Mouse (Mus musculus): ENCODE results near the gene Nhej1.

Gene Nhej1

DNA sequence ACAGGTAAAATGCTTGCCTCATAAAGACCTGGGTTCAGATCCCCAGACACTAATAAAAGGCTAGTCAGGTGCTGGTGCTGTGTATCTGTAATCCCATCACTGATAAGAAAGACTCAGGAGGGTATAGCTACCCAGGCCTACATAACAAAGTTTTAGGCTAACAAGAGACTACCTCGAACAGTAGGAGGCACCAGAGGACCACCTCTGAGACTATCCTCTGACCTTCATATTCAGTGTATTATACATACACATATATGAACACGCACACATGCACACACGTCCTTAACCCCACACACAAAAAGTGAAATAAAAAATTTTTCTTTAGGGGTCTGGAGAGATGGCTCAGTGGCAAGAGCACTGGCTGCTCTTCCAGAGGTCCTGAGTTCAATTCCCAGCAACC is 2.8 kb downstream of the Nhej1 start:
- no peak for DNase-seq

DNA sequence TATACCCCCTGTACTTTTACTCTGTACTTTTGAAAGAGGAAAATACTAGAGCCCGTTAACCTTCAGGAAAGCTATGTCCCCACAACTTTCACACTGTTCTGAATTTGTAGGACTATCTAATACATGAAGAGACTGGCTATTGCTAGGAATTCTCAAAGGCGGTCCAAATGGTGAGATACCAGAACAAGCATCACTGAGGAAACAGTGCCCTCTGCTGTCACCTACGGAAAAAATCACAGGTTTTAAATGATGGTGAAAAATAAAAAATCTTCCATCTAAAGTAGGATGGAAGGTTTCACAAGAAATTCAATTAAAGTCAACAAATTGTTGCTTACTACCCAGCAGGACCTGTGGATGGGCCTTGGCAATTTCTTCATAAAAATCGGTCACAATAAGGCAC is 72.9 kb downstream of the Nhej1 start:
- peak; percentile 56 to 60 for DNase-seq

DNA sequence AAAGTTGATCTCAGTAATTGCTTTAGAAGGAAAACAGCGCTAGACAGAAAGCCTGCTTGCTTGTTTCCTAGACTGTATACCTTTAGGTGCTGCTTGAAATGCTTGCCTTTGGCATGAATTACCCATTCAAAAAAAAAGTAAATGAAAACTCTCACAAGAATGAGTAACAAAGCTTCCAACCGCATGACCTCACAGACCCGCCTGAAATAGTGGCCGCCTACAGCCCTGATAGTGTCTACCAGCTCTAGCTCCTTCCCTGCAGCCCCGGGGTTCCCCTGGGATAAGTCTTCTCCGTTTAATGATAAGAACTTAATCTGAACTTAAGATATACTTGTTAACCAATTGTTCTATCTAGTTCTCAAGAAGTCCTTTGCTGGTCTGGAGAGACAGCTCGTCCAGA is 73.6 kb downstream of the Nhej1 start:
- no peak for DNase-seq

DNA sequence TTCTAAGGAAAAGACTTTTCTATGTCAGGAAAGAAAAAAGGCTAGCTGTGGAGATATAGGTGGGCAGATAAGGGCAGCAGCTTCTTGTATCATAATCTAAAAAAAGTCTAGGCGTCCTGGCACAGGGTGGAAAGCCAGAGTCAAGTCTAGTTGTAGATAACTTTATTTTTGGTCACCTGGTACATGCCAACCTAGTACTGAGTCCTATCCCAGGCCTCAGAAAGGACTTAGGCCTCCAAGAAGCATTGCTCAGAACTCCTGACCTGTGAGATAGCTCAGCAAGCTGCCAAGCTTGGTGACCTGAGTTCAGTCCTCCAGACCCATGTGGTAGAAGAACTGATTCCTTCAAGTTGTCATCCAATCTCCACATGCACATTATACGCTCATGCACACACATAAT is 76.4 kb downstream of the Nhej1 start:
- no peak for DNase-seq

DNA sequence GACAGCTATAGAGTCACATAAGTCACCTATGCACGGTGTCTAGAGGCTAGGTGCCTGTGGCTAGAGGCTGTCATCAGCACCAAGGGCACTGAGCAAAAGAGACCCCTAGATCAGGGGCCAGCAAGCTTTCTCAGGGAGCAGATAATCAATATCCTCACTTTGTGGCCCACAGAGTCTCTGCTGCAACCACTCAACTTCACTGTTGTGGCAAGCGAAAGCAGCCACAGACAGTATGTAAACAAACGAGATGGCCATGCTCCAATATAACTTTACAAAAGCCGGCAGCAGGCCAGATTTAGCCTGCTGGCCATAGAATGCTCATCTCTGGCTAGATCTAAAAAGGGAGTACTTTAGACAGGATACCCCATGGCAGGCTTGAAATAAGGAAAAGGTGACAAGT is 77.0 kb downstream of the Nhej1 start:
- no peak for DNase-seq

DNA sequence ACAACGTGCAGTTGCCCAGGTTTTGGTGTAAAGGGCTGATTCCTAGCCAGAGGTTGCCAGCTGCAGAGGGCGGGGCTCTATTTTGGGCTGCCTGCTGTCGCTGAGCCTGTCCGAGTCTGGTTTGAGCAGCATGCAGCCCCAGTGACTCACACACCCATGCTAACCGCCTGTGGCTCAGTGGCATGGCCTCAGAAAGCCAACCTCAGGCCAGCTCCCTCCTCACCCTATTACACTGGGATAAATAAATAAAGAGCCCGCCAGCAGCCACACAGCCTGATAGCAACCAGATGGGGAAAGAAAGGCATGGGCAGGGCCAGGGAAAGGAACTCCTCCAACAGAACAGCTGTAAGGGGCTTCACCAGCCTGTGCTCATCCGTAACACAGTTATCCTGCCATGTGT is 84.6 kb downstream of the Nhej1 start:
- no peak for DNase-seq

DNA sequence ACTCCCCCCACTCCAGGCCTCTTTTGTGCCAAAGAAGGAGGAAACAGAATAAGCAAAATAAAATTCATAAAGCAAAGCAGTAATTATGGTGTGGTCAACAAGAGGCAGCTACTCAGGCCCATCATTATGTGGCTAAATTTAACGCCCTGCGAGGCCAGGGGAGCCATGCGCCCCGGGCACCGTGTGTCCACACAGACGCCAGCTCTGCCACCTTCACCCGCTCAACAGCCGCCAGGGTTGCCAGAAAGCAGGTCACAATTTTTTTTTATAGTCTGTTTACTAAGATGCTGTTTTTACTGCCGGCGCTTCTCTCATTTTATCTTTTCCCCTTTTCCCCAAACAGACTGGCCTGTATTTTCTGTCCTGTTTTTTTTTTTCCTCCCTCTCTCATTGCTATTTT is 93.0 kb downstream of the Nhej1 start:
- DNase-seq = no peak

DNA sequence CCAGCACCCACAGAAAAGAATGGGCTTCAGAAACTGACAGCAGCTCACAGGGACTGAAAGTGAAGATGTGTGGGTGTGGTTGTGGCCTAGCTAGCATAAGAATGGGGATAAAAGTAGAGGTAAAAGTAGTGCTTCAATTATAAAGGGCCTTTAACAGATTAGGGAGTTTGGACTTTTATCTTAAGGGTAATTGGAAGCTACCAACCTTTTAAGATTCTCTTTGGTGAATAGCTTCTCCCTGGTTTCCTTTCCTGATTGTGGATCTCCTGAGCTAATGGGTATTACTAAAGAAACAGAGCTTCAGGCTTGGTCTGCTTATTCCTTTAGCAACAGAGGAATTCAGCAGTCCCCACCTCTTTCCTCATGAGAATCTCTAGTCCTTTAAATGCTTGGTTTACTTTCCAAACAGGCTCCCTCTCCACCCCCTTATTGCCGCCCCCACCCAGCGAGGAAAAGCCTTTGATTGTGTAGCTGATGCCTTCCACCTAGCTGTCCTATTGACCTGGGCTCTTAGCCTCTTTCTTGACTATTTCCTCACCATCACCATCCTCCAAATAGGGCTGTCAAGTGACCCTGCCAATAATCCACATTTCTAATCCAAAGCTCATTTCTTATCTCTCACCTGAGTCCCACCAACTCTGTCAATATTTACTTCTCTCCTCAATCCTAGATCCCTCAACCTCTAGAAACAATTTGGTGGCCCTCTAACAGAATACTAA is 97.8 kb downstream of the Nhej1 start:
- no peak for DNase-seq

DNA sequence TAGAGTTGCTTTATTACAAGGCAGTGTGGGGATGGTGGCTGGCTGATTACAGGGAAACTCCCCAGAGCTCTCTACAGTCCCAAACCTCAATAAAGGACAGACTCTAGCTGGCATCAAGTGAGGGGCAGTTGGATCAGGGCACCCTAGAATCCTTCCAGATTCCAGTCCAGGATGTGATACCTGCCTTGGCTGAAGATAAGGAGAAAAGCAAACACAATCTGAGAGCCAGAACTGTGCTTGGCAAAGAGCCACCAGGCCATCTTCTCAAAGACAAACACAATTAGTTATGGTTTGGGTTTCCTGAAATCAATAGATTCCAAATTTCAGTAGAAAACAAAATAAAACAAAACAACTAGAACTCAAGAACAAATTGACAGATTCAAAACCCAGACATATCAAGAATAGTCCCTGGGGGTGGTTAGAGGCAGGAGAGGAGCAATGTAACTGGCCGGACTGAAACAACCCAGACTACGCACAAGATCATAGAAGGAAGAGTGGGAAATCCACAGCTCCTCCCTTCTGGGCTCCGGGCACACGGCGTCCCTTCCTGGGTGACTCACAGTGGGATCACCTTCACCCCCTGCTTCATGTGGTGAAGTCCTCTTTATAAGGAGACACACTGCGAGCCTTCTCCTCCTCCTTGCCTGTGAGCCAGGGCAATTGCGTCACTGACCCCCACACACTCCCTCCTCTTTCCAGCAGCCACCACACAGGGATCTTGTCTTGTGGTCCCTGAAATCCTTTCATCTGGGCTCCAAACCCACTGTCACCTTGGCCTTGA is 100.4 kb downstream of the Nhej1 start:
- DNase-seq = peak; percentile 25 to 44

DNA sequence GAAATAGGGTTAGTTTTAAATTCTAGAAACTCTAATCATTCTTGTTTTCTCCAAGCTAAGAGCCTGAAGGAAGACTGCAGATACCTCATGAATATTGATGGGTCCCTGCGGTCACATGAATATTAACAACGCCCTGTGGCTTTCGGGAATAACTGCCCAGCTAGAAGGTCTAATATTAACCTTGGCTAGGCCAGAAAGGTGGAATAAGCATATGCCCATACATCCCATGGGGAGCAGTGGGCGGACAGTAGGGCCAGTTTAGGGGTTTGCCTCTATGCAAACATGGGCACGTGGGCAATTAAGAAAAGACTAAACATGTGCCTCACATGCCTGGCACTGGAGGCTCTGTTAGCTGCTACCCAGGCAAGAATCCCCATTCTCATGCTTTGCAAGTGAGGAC is 102.8 kb downstream of the Nhej1 start:
- no peak for DNase-seq

DNA sequence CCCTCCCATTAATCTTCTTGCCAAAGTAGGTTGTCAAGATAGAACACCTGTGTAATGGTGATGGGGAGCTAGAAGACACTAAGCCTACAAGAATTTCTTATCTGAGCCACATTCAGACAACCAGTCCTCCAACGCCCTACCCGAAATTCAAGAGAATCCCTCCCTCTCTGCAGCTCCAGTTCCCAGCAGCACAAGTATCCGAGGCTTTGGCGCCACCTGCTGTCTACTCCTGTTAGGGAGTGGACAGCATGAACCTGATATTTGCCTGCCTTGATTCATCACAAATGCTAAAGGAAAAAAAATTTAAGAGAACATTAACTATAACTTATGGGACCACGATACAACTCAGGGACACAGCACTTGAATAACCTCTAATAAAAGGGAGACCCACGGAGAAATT is 108.2 kb downstream of the Nhej1 start:
- DNase-seq = peak; percentile 92 to 96

DNA sequence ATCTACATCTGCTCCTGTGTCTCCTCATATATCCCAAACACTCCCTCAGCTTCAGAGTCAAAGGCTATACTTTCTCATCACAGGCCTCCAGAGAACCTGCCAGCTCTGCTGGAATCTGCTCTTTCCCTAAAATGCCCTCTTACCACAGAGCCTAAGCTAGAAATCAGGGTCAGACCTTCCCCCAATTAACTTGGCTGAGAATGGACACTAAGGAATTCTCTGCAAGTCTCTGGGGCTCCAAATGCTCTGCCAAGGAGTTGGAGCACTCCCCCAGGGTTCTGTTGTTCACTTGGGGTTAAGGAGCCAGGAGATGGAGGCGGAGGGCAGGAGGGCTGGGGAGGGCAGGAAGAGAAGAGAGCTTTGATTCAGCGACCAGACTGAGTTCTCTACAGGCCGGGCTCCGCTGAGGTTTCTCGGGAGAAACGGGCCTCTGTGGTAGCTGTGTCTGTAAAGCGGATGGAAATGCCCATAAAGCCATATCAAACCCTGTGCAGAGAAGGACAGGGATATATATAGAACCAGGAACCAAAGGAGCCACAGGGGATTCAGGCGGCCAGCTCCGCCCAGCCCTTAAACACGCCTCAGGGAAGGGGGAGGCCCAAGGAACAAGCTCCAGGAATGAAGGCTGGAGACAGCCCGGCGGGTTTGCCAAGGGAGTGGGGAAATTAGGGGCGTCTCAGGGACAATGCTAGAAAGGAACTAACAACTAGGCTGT is 109.3 kb downstream of the Nhej1 start:
- DNase-seq = peak in 1 of 2 experiments; percentile 6

DNA sequence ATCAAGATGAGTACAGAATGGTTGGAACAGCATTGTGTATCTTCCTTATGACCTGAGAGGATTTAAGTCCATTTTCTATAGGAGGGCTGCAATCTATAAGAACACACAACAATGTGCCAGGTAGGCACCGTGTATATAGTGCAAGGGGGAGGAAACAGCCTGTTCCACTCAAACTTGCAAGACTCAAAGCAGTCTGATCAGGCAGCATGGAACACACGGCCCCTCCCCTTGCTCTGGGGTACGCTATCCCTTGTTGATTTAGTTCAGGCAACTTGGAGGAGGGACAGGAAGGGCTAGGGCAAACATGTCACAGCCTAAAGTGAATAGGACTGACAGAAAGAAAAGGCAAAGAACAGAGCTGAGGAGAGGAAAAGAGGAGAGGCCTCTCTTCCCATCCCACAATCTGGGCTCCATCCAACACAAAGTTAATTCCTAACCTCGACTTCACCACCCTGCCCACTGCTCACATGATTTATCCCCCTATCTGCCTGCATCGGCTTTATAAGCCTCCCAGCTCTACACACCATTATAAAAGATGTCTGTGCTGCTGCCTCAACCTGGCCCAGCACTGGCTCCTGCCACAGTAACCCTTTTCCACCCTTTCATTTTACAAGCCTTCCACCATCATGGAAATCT is 110.7 kb downstream of the Nhej1 start:
- no peak for DNase-seq

DNA sequence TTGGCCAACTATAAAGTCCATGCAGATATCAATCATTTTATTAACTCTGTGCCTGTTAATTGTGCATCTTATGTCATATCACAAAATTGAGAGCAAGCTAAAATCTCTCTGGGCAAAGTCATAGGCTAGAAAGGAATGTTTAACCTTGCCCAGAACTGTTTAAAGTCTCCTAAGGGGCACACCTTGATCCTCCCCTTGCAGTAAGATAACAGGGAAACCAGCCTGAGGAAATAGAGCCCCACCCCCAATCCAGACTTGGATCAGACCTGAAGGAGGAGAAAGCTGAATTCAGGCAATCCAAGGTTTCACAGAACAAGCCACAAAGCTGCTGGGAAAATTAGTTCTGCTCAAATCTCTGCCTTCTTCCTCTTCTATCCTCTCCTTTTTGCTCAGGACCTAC is 114.2 kb downstream of the Nhej1 start:
- no peak for DNase-seq

DNA sequence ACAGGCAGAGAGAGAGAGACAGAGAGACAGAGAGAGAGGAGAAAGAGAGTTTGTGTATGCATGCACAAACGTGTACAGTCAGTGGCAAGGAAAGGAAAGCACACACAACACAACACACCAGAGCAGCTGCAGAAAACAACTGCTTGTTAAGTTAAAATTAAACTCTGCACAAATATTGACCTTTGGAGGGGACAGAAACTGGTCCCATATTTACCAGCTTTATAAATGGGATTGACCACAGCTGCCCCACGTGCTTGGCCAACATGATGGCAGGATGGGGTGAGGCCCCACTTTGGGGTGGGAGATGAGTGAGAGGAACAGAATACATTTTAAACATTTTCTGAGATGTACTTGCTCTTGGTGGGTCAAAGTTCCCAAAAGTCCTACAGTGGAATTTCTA is 114.8 kb downstream of the Nhej1 start:
- no peak for DNase-seq

DNA sequence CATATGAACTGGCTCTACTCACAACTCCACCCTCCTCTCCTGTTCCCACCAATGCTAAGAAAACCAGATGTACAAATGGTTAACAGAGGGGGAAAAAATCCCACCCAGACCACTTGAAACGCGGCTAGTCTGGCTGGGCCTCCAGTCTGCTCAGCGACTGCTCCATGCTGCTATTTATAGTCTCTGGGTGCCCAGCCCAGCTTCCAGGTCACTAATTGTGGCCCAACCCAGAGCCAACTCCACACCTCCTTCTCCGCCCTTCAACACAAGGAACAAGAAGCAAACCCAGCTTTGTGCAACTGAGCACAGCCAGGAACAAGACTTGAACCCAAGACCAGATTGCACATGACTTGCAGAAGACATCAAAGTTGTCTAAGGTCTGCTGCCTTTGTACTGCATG is 119.0 kb downstream of the Nhej1 start:
- no peak for DNase-seq

DNA sequence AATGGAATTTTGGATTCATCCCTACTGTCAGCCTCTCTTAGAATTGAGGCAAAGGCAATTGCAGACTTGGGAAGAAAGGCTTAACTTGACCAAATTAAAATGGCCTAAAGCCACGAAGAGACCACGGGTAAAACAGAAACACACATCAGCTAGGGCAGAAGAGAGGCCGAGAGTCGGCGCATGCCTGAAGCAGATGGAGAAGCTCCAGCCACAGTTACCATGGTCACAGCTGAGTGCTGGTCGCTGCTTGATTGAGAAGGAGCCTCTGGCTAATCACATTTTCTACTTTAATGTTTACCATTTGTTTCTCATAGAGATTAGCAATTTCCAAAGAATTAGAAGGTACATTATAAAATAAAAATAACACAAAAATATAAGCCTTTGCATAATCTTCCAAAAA is 123.8 kb downstream of the Nhej1 start:
- DNase-seq = peak in 1 of 2 experiments; percentile 10

DNA sequence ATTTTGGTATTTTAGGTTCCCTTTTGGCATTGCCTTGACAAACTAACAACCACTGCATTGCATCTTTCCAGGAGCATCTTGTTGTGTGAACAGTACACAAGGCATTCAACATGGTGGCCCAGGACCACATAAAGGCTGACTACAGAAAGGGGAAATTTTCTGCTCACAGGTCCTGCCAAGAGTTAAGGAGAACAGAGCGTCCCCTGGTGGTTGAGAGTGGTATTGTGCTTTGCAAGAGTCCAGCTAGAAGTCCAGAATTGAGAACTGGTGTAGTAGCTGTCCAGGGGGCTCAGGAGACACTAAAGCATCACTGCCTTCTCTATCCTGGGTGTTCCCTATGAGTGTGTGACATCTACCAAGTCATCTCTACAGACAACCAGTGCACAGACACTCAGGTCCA is 124.5 kb downstream of the Nhej1 start:
- DNase-seq = peak; percentile 26 to 61

DNA sequence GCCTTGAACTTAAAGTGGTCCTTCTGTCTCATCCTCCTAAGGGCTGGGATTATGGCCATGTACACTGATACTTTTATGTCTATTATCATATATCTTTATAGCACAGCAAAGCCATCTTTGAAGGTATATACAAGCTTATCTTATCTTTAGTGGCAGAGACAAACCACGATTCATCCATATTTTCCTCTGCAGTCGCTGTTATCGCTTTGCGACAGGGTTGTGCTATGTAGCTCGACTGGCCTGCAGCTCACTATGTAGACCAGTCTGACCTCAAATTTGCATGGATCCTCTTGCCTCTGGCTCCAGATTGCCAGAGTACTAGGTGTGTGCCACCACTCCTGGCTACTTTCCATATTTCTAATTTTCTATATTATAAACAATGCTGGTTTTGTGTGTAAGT is 125.8 kb downstream of the Nhej1 start:
- DNase-seq = no peak

DNA sequence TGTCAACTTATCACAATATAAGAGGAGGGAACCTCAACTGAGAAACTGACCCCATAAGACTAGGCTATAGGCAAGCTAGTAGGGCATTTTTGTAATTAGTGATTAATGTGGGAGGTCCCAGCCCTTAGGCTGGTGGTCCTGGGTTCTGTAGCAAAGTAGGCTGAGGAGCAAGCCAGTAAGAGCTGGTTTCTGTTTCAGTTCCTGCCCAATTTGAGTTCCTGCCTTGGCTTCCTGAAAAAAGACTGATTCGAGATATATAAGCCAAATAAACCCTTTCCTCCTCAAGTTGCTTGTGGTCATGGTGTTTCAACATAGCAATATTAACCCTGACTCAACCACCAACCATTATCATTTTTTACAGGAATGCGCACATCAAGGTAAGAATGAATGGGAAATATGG is 127.8 kb downstream of the Nhej1 start:
- DNase-seq = no peak

DNA sequence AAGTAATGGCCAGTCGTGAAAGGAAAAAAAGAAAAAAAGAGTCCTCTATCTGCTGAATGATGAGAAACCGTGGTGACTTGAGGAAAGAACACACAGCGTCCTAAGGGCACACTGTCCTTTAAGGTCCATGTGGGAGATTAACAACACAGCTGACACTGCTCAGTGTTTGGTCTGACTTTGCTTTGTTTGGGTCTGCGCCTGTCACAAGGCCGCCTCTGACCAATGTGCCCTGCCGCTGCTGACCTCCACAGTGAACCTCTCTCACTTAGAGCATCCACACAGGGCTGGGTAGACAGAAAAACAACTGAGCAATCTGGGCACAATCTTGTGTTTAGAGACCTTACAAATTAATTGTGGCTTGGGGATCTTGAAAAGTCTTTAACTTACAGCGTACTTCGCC is 148.0 kb downstream of the Nhej1 start:
- no peak for DNase-seq

DNA sequence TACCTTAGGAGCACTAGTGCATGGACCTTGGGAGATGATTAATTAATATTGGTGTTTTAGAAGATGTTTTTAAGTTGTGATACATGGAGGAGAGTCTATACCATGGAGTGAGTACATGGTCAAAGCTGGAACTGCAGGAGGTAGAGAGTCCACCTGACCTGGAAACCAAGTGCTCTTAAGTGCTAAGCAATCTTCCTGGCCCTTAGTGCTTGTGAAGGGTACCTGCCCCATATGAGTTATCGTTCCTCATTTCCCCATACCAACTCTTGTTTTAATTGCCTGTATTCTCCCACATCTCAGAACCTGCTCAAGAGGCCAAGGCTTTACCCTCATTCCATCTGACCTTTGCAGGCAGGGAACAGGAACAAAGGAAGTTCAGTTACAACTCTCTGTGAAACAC is 149.1 kb downstream of the Nhej1 start:
- no peak for DNase-seq

DNA sequence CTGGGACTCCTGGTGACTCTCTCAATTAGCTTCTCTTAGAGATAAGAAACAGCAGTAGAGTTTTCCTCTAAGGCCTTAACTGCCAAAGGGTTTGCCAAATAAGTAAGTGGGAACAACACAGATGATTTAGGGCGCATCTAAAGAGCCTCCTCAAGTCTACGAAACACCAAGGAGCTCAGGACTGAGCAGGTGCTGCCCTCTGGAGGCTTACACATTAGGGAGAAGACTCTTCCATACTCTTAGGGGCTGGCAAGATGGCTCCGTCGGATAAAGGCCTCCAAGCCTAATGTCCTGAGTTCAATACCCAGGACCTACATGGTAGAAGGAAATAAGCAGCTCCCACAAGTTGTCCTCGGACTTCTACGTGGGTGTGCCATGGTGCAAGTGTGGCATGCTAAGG is 151.4 kb downstream of the Nhej1 start:
- no peak for DNase-seq
